Mouse (Mus musculus): ENCODE data around the gene Prdx5. TPM values are rescaled to one million over a fixed set of nuclear protein-coding genes. Genes with fewer than 3 reads are reported as not detected.

Prdx5 gene
- total and polyA plus RNA-seq, 3 experiments, result 74.8 to 137 (median 83.5) TPM

DNA sequence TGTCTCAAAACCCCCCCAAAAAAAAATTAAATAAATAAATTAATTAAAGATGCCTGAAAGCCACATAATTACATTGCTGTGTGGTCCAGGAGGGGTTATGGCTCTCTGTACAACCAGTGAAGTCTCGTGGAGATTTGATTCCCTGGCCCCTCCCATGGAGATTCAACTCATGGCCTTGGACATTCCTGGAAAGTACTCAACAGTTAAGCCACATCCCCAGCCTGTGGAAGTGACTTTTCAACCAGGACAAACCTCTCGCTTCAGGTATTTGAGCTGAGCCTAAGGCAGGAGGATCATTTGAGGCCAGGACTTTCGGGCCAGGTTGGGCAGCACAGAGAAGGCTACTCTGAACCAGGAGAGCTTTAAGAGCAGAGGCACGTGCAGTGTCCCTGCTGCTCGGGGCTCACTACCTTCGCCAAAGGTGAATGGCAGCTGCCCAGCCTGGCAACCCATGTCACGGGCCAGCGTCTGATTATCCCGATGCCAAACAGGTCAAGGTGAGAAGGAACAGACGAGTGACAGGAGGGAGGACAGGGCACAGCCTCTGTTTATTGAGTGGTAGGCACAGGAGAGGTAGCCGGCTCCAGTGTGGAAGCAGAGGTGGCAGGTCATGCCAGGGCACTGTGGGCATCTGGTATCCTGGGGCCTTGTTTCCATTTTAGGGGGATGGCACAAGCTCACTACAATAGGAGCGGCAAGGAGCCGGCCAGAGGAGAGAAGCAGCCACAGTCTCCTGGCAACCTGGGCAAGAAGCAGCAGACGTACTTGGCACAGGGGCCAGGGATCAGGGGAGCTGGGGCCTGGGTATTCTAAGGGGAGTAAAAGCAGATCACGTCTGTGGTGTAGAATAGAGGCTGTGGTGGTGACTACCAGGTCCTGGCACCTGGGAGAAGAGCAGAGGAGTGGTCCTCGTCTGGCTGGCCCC, 27.9 kb upstream of the Prdx5 start:
- Histone ChIP-seq H3K27ac (ENCODE audit: insufficient read depth, low read depth) (no peak overlapping the region), H3K79me2 (replicated peaks; ENCODE audit: control insufficient read depth, extremely low read depth, insufficient read depth, poor library complexity, severe bottlenecking) (no peaks in the 10 kb centered on the region), H3K4me2 (ENCODE audit: insufficient read depth, low read depth, poor library complexity, severe bottlenecking) (no peak overlapping the region), H3K27me3 (replicated peaks) (no peaks in the 10 kb centered on the region), H3K9ac (ENCODE audit: insufficient read depth, low read depth) (no peak overlapping the region), H3K36me3 (replicated peaks in 1 of 2; ENCODE audit: control insufficient read depth in 1 of 2, insufficient read depth in 1 of 2, low read length in 1 of 2) (peaks cover 0 to 11% of the 10 kb centered on the region in 2 experiments), H3K4me3 (replicated peaks in 1 of 3; ENCODE audit: low read depth in 2 of 3, low read length in 2 of 3, poor library complexity in 1 of 3) (no peak overlapping the region), H3K9me3 (replicated peaks; ENCODE audit: low read length) (no peaks in the 10 kb centered on the region), H3K4me1 (ENCODE audit: control insufficient read depth in 1 of 2, insufficient read depth in 2 of 2) (peaks cover 9 to 15% of the 10 kb centered on the region in 2 experiments)
- in situ Hi-C loops (cut with MboI; ENCODE audit: low pct_ligation_motif_present, low pct_unique_long_range_greater_than_20kb, low sequenced_read_pairs), result loop anchor here (5.0 kb wide), 1 partner anchor 84 kb away; no protein-coding TSS in a partner anchor
- DNase-seq (ENCODE audit: extremely low read depth), result no peak
- no peak for TF ChIP-seq IRF4 (IDR thresholded peaks at IDR 0.05; ENCODE audit: low read depth, low read length)
- TF ChIP-seq GABPA (IDR thresholded peaks at IDR 0.05; ENCODE audit: insufficient replicate concordance, low read depth, low read length), result no peak
- TF ChIP-seq POLR2A (IDR thresholded peaks at IDR 0.05; ENCODE audit: low read depth, low read length), result no peak
- no peak for TF ChIP-seq SIN3A (IDR thresholded peaks at IDR 0.05; ENCODE audit: low read length)
- no peak for TF ChIP-seq ZC3H11A (IDR thresholded peaks at IDR 0.05; ENCODE audit: low read depth, low read length)
- TF ChIP-seq JUND (conservative IDR thresholded peaks at IDR 0.05; ENCODE audit: low read depth, low read length), result no peak
- TF ChIP-seq USF1 (IDR thresholded peaks at IDR 0.05; ENCODE audit: low read depth, low read length), result no peak
- TF ChIP-seq PAX5 (IDR thresholded peaks at IDR 0.05; ENCODE audit: low read length), result no peak
- dilution Hi-C loops (cut with MboI; ENCODE audit: extremely low pct_ligation_motif_present, extremely low pct_unique_long_range_greater_than_20kb, low sequenced_read_pairs), result no loop called here

DNA sequence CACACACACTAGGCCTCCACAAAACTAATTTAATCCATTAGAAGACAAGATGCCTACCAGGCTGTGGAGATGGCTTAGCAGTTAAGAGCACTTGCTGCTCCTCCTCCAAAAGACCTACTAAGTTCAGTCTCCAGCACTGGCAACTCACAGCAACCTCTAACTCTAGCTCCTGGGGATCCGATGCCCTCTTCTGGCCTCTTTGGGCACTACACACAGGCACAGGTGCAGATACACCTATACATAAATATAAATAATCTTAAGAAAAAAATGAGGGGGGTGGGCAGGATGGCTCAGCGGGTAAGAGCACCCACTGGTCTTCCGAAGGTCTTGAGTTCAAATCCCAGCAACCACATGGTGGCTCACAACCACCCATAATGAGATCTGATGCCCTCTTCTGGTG, 26.4 kb upstream of the Prdx5 start:
- TF ChIP-seq ZMIZ1 (IDR thresholded peaks at IDR 0.05; ENCODE audit: low read depth, low read length) (no peak), EP300 (IDR thresholded peaks at IDR 0.05; ENCODE audit: low read length) (no peak), CTCF (conservative IDR thresholded peaks at IDR 0.05 in 1 of 2, IDR thresholded peaks at IDR 0.05 in 1 of 2; ENCODE audit: low read depth in 2 of 2, low read length in 2 of 2) (peak in 1 of 2 experiments; percentile 56; a peak in 3 of 4 replicates), SIN3A (IDR thresholded peaks at IDR 0.05; ENCODE audit: low read length) (no peak), RAD21 (IDR thresholded peaks at IDR 0.05; ENCODE audit: low read depth, low read length) (peak; percentile 43)
- H3K36me3 ChIP-seq (replicated peaks in 1 of 2; ENCODE audit: control insufficient read depth in 1 of 2, insufficient read depth in 1 of 2, low read length in 1 of 2), result peaks cover 0 to 11% of the 10 kb centered on the region in 2 experiments
- no peak overlapping the region for H3K4me3 ChIP-seq (replicated peaks in 1 of 3; ENCODE audit: low read depth in 2 of 3, low read length in 2 of 3, poor library complexity in 1 of 3)
- no peaks in the 10 kb centered on the region for H3K27me3 ChIP-seq (replicated peaks)
- no peak overlapping the region for H3K9ac ChIP-seq (ENCODE audit: insufficient read depth, low read depth)
- H3K9me3 ChIP-seq (replicated peaks; ENCODE audit: low read length), result no peaks in the 10 kb centered on the region
- no peak overlapping the region for H3K4me2 ChIP-seq (ENCODE audit: insufficient read depth, low read depth, poor library complexity, severe bottlenecking)
- H3K27ac ChIP-seq (ENCODE audit: insufficient read depth, low read depth), result no peak overlapping the region
- DNase-seq (ENCODE audit: extremely low read depth), result peak; percentile 37
- in situ Hi-C loops (cut with MboI; ENCODE audit: low pct_ligation_motif_present, low pct_unique_long_range_greater_than_20kb, low sequenced_read_pairs) (loop anchor here (5.0 kb wide), 1 partner anchor 86 kb away; no protein-coding TSS in a partner anchor), dilution Hi-C loops (cut with MboI; ENCODE audit: extremely low pct_ligation_motif_present, extremely low pct_unique_long_range_greater_than_20kb, low sequenced_read_pairs) (no loop called here)
- H3K4me1 ChIP-seq (ENCODE audit: control insufficient read depth in 1 of 2, insufficient read depth in 2 of 2), result peaks cover 7 to 12% of the 10 kb centered on the region in 2 experiments
- no peaks in the 10 kb centered on the region for H3K79me2 ChIP-seq (replicated peaks; ENCODE audit: control insufficient read depth, extremely low read depth, insufficient read depth, poor library complexity, severe bottlenecking)
